Mouse (Mus musculus) midbrain, embryonic 13.5 days (tissue): ENCODE results near the gene Kif2c. TPM values are rescaled to one million over a fixed set of nuclear protein-coding genes. Genes with fewer than 3 reads are reported as not detected.
A peak's percentile ranks its signal among the peaks of the same experiment; 100 is the strongest.

Experiments used
- ATAC-seq: fragments of 200-750 bp; cut with Nextera tagmentation; 2 replicates; pipeline ENCODE4 v1.8.0; 2017; ENCODE audit warnings: mild to moderate bottlenecking, moderate TSS enrichment, moderate library complexity
- H3K27ac ChIP-seq: fragments of 300-500 bp; sonication (generic); 2 replicates; pipeline ENCODE4 v1.5.1; 2015; ENCODE audit warnings: inconsistent platforms, mild to moderate bottlenecking, moderate library complexity
- H3K27me3 ChIP-seq: fragments of 300-500 bp; sonication (generic); 2 replicates; pipeline ENCODE4 v1.6.1; 2015; ENCODE audit warnings: mild to moderate bottlenecking, inconsistent platforms
- H3K36me3 ChIP-seq: fragments of 300-500 bp; sonication (generic); 2 replicates; pipeline ENCODE4 v1.6.1; 2015; ENCODE audit warnings: mild to moderate bottlenecking, inconsistent platforms
- H3K4me1 ChIP-seq: fragments of 300-500 bp; sonication (generic); replicated peaks from 2 replicates; pipeline ENCODE4 v1.6.1; 2015; ENCODE audit warnings: inconsistent platforms
- H3K4me2 ChIP-seq: fragments of 300-500 bp; sonication (generic); replicated peaks from 2 replicates; pipeline ENCODE4 v1.6.1; 2015; ENCODE audit warnings: moderate library complexity, mild to moderate bottlenecking, inconsistent platforms
- H3K4me3 ChIP-seq: fragments of 300-500 bp; sonication (generic); replicated peaks from 2 replicates; pipeline ENCODE4 v1.5.1; 2015; ENCODE audit warnings: mild to moderate bottlenecking, inconsistent platforms
- H3K9ac ChIP-seq: fragments of 300-500 bp; sonication (generic); replicated peaks from 2 replicates; pipeline ENCODE4 v1.6.1; 2015; ENCODE audit warnings: mild to moderate bottlenecking, inconsistent platforms
- H3K9me3 ChIP-seq: fragments of 300-500 bp; sonication (generic); 2 replicates; pipeline ENCODE4 v1.6.1; 2016; ENCODE audit warnings: mild to moderate bottlenecking, inconsistent platforms
- WGBS: fragments of 180-500 bp; shearing (Covaris S2); methylation state at CpG from one replicate; pipeline ENCODE4 v1.1.7; 2015; 5-methylcytosine and 5-hydroxymethylcytosine counted together
- polyA plus RNA-seq: library from polyadenylated mRNA; unstranded; fragments of >200 nt; fragmentation: Nextera tagmentation; extraction: Ambion mirVana; gene quantifications from 2 replicates; pipeline ENCODE4 v1.2.1, GENCODE M21; 2015

The Kif2c gene
- polyA plus RNA-seq, 1 experiment from 2014 or later = 29.2 TPM

- no peaks in the 10 kb centered on the region for H3K9me3 ChIP-seq
- ATAC-seq = no peak
Observed at GRCm38 (mm10) chr4:117146176-117146575, 36.3 kb downstream of the Kif2c start.

GRCm38 (mm10) chr4:117145248-117145647, 37.2 kb downstream of the Kif2c start:
- ATAC-seq = no peak
- Histone ChIP-seq H3K36me3 (peaks cover 20% of the 10 kb centered on the region), H3K4me1 (no peaks in the 10 kb centered on the region), H3K27ac (no peak overlapping the region), H3K9me3 (no peaks in the 10 kb centered on the region), H3K27me3 (peaks cover 6% of the 10 kb centered on the region; the same call in 1 of the 2 replicates), H3K4me2 (no peak overlapping the region), H3K4me3 (no peak overlapping the region), H3K9ac (no peak overlapping the region)
- WGBS = 93% methylated on average over 13 of the region's 13 CpGs

More at GRCm38 (mm10) chr4:117146176-117146575, 36.3 kb downstream of the Kif2c start:
- WGBS = 32% methylated on average over 15 of the region's 15 CpGs
- Histone ChIP-seq H3K27ac (no peak overlapping the region), H3K4me2 (no peak overlapping the region), H3K4me1 (no peaks in the 10 kb centered on the region), H3K27me3 (peaks cover 6% of the 10 kb centered on the region; the same call in 1 of the 2 replicates), H3K4me3 (no peak overlapping the region), H3K36me3 (peaks cover 29% of the 10 kb centered on the region), H3K9ac (no peak overlapping the region)

- Histone ChIP-seq H3K4me3 (no peak overlapping the region), H3K27ac (no peak overlapping the region), H3K4me2 (no peak overlapping the region), H3K9ac (no peak overlapping the region), H3K36me3 (no peaks in the 10 kb centered on the region), H3K9me3 (no peaks in the 10 kb centered on the region), H3K4me1 (no peaks in the 10 kb centered on the region), H3K27me3 (peaks cover 6% of the 10 kb centered on the region; the same call in 1 of the 2 replicates)
- 67% methylated on average over 7 of the region's 7 CpGs for WGBS
- no peak for ATAC-seq
Observed at GRCm38 (mm10) chr4:117143023-117143422, 39.4 kb downstream of the Kif2c start.

GRCm38 (mm10) chr4:117140613-117141012, 41.8 kb downstream of the Kif2c start:
- Histone ChIP-seq H3K4me2 (no peak overlapping the region), H3K4me3 (no peak overlapping the region), H3K27me3 (peaks cover 6% of the 10 kb centered on the region; the same call in 1 of the 2 replicates), H3K27ac (no peak overlapping the region), H3K9me3 (no peaks in the 10 kb centered on the region), H3K9ac (no peak overlapping the region), H3K36me3 (no peaks in the 10 kb centered on the region), H3K4me1 (no peaks in the 10 kb centered on the region)
- no peak for ATAC-seq
- WGBS = 36% methylated on average over 4 of the region's 4 CpGs

GRCm38 (mm10) chr4:117139217-117139612, 43.2 kb downstream of the Kif2c start:
- no peak overlapping the region for H3K4me2 ChIP-seq

GRCm38 (mm10) chr4:117138295-117139216, 43.9 kb downstream of the Kif2c start:
- WGBS = 72% methylated on average over 16 of the region's 17 CpGs
- peaks cover 10% of the 10 kb centered on the region for H3K4me1 ChIP-seq
- no peak for ATAC-seq
- no peak overlapping the region for H3K4me2 ChIP-seq
- H3K27ac ChIP-seq = no peak overlapping the region
- peaks cover 6% of the 10 kb centered on the region; the same call in 1 of the 2 replicates for H3K27me3 ChIP-seq
- no peak overlapping the region for H3K9ac ChIP-seq
- H3K4me3 ChIP-seq = no peak overlapping the region
- H3K36me3 ChIP-seq = no peaks in the 10 kb centered on the region
- no peaks in the 10 kb centered on the region for H3K9me3 ChIP-seq

More at GRCm38 (mm10) chr4:117139217-117139612, 43.2 kb downstream of the Kif2c start:
- 1% methylated on average over 2 of the region's 2 CpGs for WGBS
- no peaks in the 10 kb centered on the region for H3K9me3 ChIP-seq
- H3K36me3 ChIP-seq = no peaks in the 10 kb centered on the region
- no peak overlapping the region for H3K9ac ChIP-seq
- H3K4me1 ChIP-seq = peaks cover 8% of the 10 kb centered on the region
- H3K27ac ChIP-seq = no peak overlapping the region
- H3K27me3 ChIP-seq = peaks cover 6% of the 10 kb centered on the region; the same call in 1 of the 2 replicates
- no peak for ATAC-seq
- no peak overlapping the region for H3K4me3 ChIP-seq

GRCm38 (mm10) chr4:117136034-117136433, 46.4 kb downstream of the Kif2c start:
- Histone ChIP-seq H3K36me3 (no peaks in the 10 kb centered on the region), H3K9ac (no peak overlapping the region), H3K9me3 (no peaks in the 10 kb centered on the region), H3K27ac (no peak overlapping the region), H3K4me3 (no peak overlapping the region), H3K27me3 (no peaks in the 10 kb centered on the region; the same call in 1 of the 2 replicates), H3K4me1 (peaks cover 33% of the 10 kb centered on the region), H3K4me2 (no peak overlapping the region)
- no peak for ATAC-seq
- 18% methylated on average over 8 of the region's 8 CpGs for WGBS

- H3K27ac ChIP-seq = peak overlapping the region; percentile 56; the same call in 1 of the 2 replicates
- H3K9me3 ChIP-seq = no peaks in the 10 kb centered on the region
- no peak for ATAC-seq
- no peak overlapping the region for H3K9ac ChIP-seq
- H3K36me3 ChIP-seq = peaks cover 10% of the 10 kb centered on the region
- 34% methylated on average over 2 of the region's 2 CpGs for WGBS
- no peaks in the 10 kb centered on the region; the same call in 1 of the 2 replicates for H3K27me3 ChIP-seq
- H3K4me3 ChIP-seq = peak overlapping the region; percentile 84
- peak overlapping the region; percentile 86 for H3K4me2 ChIP-seq
- peaks cover 42% of the 10 kb centered on the region for H3K4me1 ChIP-seq
Observed at GRCm38 (mm10) chr4:117134601-117134995, 47.8 kb downstream of the Kif2c start.

GRCm38 (mm10) chr4:117133817-117134600, 48.4 kb downstream of the Kif2c start, which contains the start of gene Plk3:
Gene Plk3, minus strand, starts transcription at chr4:117133963.
- H3K4me1 ChIP-seq = peaks cover 42% of the 10 kb centered on the region
- H3K36me3 ChIP-seq = peaks cover 16% of the 10 kb centered on the region
- H3K4me3 ChIP-seq = peak within 1 kb of the TSS; percentile 84
- H3K27ac ChIP-seq = peak within 1 kb of the TSS; percentile 82
- H3K9me3 ChIP-seq = no peaks in the 10 kb centered on the region
- H3K27me3 ChIP-seq = no peaks in the 10 kb centered on the region; the same call in 1 of the 2 replicates
- H3K9ac ChIP-seq = peak within 1 kb of the TSS; percentile 88
- peak within 1 kb of the TSS; percentile 86 for H3K4me2 ChIP-seq
- 2% methylated on average over 48 of the region's 48 CpGs for WGBS
- peak; percentile 93 for ATAC-seq

- peak overlapping the region; percentile 88 for H3K9ac ChIP-seq
- H3K27ac ChIP-seq = peak overlapping the region; percentile 82
- peaks cover 23% of the 10 kb centered on the region for H3K36me3 ChIP-seq
- WGBS = under 1% methylated on average over 42 of the region's 42 CpGs
- peak overlapping the region; percentile 86 for H3K4me2 ChIP-seq
- peaks cover 42% of the 10 kb centered on the region for H3K4me1 ChIP-seq
- H3K27me3 ChIP-seq = no peaks in the 10 kb centered on the region; the same call in 1 of the 2 replicates
- H3K4me3 ChIP-seq = peak overlapping the region; percentile 84
- ATAC-seq = peak; percentile 66
- no peaks in the 10 kb centered on the region for H3K9me3 ChIP-seq
Observed at GRCm38 (mm10) chr4:117133366-117133796, 49.1 kb downstream of the Kif2c start.

GRCm38 (mm10) chr4:117132794-117133143, 49.7 kb downstream of the Kif2c start:
- Histone ChIP-seq H3K9ac (peak overlapping the region; percentile 88), H3K4me1 (peaks cover 42% of the 10 kb centered on the region), H3K4me2 (peak overlapping the region; percentile 86), H3K9me3 (no peaks in the 10 kb centered on the region), H3K36me3 (peaks cover 29% of the 10 kb centered on the region), H3K27ac (0 out of 2 replicates have a peak overlapping the region, but pooled peaks have one; percentile 69), H3K4me3 (peak overlapping the region; percentile 84), H3K27me3 (no peaks in the 10 kb centered on the region; the same call in 1 of the 2 replicates)
- ATAC-seq = no peak
- 4% methylated on average over 11 of the region's 11 CpGs for WGBS
